Mouse (Mus musculus): Measurements from ENCODE around the gene Kdm4b. TPM values are rescaled to one million over a fixed set of nuclear protein-coding genes. Genes with fewer than 3 reads are reported as not detected.

Kdm4b gene
- polyA plus RNA-seq, 1 experiment, result 11.5 TPM

GRCm38 (mm10) chr17:56281193-56281592 is 44.7 kb upstream of the Kdm4b start:
- Histone ChIP-seq H3K36me3 (ENCODE audit: control insufficient read depth, insufficient read depth, low read length, poor library complexity, severe bottlenecking) (peaks cover 21% of the 10 kb centered on the region), H3K9ac (ENCODE audit: low read depth, poor library complexity, severe bottlenecking) (no peak overlapping the region), H3K4me3 (ENCODE audit: low read depth, low read length) (no peak overlapping the region), H3K4me1 (ENCODE audit: control insufficient read depth, insufficient read depth, low read length) (peaks cover 3% of the 10 kb centered on the region), H3K9me3 (replicated peaks; ENCODE audit: control insufficient read depth, insufficient read depth, low read length, poor library complexity, severe bottlenecking) (no peaks in the 10 kb centered on the region), H3K27me3 (ENCODE audit: control insufficient read depth, insufficient read depth, low read length, poor library complexity, severe bottlenecking) (no peaks in the 10 kb centered on the region), H3K27ac (ENCODE audit: insufficient read depth, low read length) (peak overlapping the region; percentile 40)
- TF ChIP-seq CTCF (IDR thresholded peaks at IDR 0.05; ENCODE audit: low read depth, low read length), result no peak
- TF ChIP-seq EP300 (IDR thresholded peaks at IDR 0.05; ENCODE audit: insufficient read depth, low read depth, low read length), result no peak
- no peak for TF ChIP-seq POLR2A (IDR thresholded peaks at IDR 0.05; ENCODE audit: insufficient read depth, low read length)

- Histone ChIP-seq H3K4me1 (ENCODE audit: control insufficient read depth, insufficient read depth, low read length) (peaks cover 3% of the 10 kb centered on the region), H3K9ac (ENCODE audit: low read depth, poor library complexity, severe bottlenecking) (no peak overlapping the region), H3K36me3 (ENCODE audit: control insufficient read depth, insufficient read depth, low read length, poor library complexity, severe bottlenecking) (peaks cover 25% of the 10 kb centered on the region), H3K9me3 (replicated peaks; ENCODE audit: control insufficient read depth, insufficient read depth, low read length, poor library complexity, severe bottlenecking) (no peaks in the 10 kb centered on the region), H3K4me3 (ENCODE audit: low read depth, low read length) (no peak overlapping the region), H3K27me3 (ENCODE audit: control insufficient read depth, insufficient read depth, low read length, poor library complexity, severe bottlenecking) (no peaks in the 10 kb centered on the region), H3K27ac (ENCODE audit: insufficient read depth, low read length) (no peak overlapping the region)
- no peak for TF ChIP-seq EP300 (IDR thresholded peaks at IDR 0.05; ENCODE audit: insufficient read depth, low read depth, low read length)
- TF ChIP-seq CTCF (IDR thresholded peaks at IDR 0.05; ENCODE audit: low read depth, low read length), result no peak
- no peak for TF ChIP-seq POLR2A (IDR thresholded peaks at IDR 0.05; ENCODE audit: insufficient read depth, low read length)
Observed at GRCm38 (mm10) chr17:56282802-56283201, 43.1 kb upstream of the Kdm4b start.

- Histone ChIP-seq H3K9me3 (replicated peaks; ENCODE audit: control insufficient read depth, insufficient read depth, low read length, poor library complexity, severe bottlenecking) (no peaks in the 10 kb centered on the region), H3K36me3 (ENCODE audit: control insufficient read depth, insufficient read depth, low read length, poor library complexity, severe bottlenecking) (peaks cover 21% of the 10 kb centered on the region), H3K27me3 (ENCODE audit: control insufficient read depth, insufficient read depth, low read length, poor library complexity, severe bottlenecking) (no peaks in the 10 kb centered on the region), H3K4me3 (ENCODE audit: low read depth, low read length) (no peak overlapping the region), H3K4me1 (ENCODE audit: control insufficient read depth, insufficient read depth, low read length) (peaks cover 3% of the 10 kb centered on the region), H3K9ac (ENCODE audit: low read depth, poor library complexity, severe bottlenecking) (no peak overlapping the region), H3K27ac (ENCODE audit: insufficient read depth, low read length) (no peak overlapping the region)
- TF ChIP-seq POLR2A (IDR thresholded peaks at IDR 0.05; ENCODE audit: insufficient read depth, low read length), result no peak
- no peak for TF ChIP-seq EP300 (IDR thresholded peaks at IDR 0.05; ENCODE audit: insufficient read depth, low read depth, low read length)
- no peak for TF ChIP-seq CTCF (IDR thresholded peaks at IDR 0.05; ENCODE audit: low read depth, low read length)
Observed at GRCm38 (mm10) chr17:56283316-56283715, 42.5 kb upstream of the Kdm4b start.

- Histone ChIP-seq H3K27me3 (ENCODE audit: control insufficient read depth, insufficient read depth, low read length, poor library complexity, severe bottlenecking) (no peaks in the 10 kb centered on the region), H3K4me3 (ENCODE audit: low read depth, low read length) (no peak overlapping the region), H3K4me1 (ENCODE audit: control insufficient read depth, insufficient read depth, low read length) (no peaks in the 10 kb centered on the region), H3K27ac (ENCODE audit: insufficient read depth, low read length) (no peak overlapping the region), H3K9me3 (replicated peaks; ENCODE audit: control insufficient read depth, insufficient read depth, low read length, poor library complexity, severe bottlenecking) (no peaks in the 10 kb centered on the region), H3K36me3 (ENCODE audit: control insufficient read depth, insufficient read depth, low read length, poor library complexity, severe bottlenecking) (peaks cover 19% of the 10 kb centered on the region), H3K9ac (ENCODE audit: low read depth, poor library complexity, severe bottlenecking) (no peak overlapping the region)
- TF ChIP-seq EP300 (IDR thresholded peaks at IDR 0.05; ENCODE audit: insufficient read depth, low read depth, low read length), result no peak
- TF ChIP-seq POLR2A (IDR thresholded peaks at IDR 0.05; ENCODE audit: insufficient read depth, low read length), result no peak
- TF ChIP-seq CTCF (IDR thresholded peaks at IDR 0.05; ENCODE audit: low read depth, low read length), result no peak
Observed at GRCm38 (mm10) chr17:56285995-56286394, 39.9 kb upstream of the Kdm4b start.

- Histone ChIP-seq H3K27me3 (ENCODE audit: control insufficient read depth, insufficient read depth, low read length, poor library complexity, severe bottlenecking) (no peaks in the 10 kb centered on the region), H3K9me3 (replicated peaks; ENCODE audit: control insufficient read depth, insufficient read depth, low read length, poor library complexity, severe bottlenecking) (no peaks in the 10 kb centered on the region), H3K4me1 (ENCODE audit: control insufficient read depth, insufficient read depth, low read length) (peaks cover 9% of the 10 kb centered on the region), H3K4me3 (ENCODE audit: low read depth, low read length) (peak overlapping the region; percentile 41), H3K27ac (ENCODE audit: insufficient read depth, low read length) (peak overlapping the region; percentile 89), H3K36me3 (ENCODE audit: control insufficient read depth, insufficient read depth, low read length, poor library complexity, severe bottlenecking) (peaks cover 19% of the 10 kb centered on the region), H3K9ac (ENCODE audit: low read depth, poor library complexity, severe bottlenecking) (0 out of 2 replicates have a peak overlapping the region, but pooled peaks have one; percentile 22)
- TF ChIP-seq EP300 (IDR thresholded peaks at IDR 0.05; ENCODE audit: insufficient read depth, low read depth, low read length), result peak; percentile 66; the same call in 1 of the 2 replicates
- no peak for TF ChIP-seq POLR2A (IDR thresholded peaks at IDR 0.05; ENCODE audit: insufficient read depth, low read length)
Observed at GRCm38 (mm10) chr17:56287830-56288229, 38.0 kb upstream of the Kdm4b start.

GRCm38 (mm10) chr17:56288866-56289265 is 37.0 kb upstream of the Kdm4b start:
- no peaks in the 10 kb centered on the region for H3K9me3 ChIP-seq (replicated peaks; ENCODE audit: control insufficient read depth, insufficient read depth, low read length, poor library complexity, severe bottlenecking)
- H3K4me3 ChIP-seq (ENCODE audit: low read depth, low read length), result peak overlapping the region; percentile 80
- H3K27me3 ChIP-seq (ENCODE audit: control insufficient read depth, insufficient read depth, low read length, poor library complexity, severe bottlenecking), result no peaks in the 10 kb centered on the region
- no peak for TF ChIP-seq CTCF (IDR thresholded peaks at IDR 0.05; ENCODE audit: low read depth, low read length)
- TF ChIP-seq POLR2A (IDR thresholded peaks at IDR 0.05; ENCODE audit: insufficient read depth, low read length), result no peak
- no peak for TF ChIP-seq EP300 (IDR thresholded peaks at IDR 0.05; ENCODE audit: insufficient read depth, low read depth, low read length)
- H3K27ac ChIP-seq (ENCODE audit: insufficient read depth, low read length), result peak overlapping the region; percentile 89
- peaks cover 9% of the 10 kb centered on the region for H3K4me1 ChIP-seq (ENCODE audit: control insufficient read depth, insufficient read depth, low read length)
- peaks cover 19% of the 10 kb centered on the region for H3K36me3 ChIP-seq (ENCODE audit: control insufficient read depth, insufficient read depth, low read length, poor library complexity, severe bottlenecking)
- H3K9ac ChIP-seq (ENCODE audit: low read depth, poor library complexity, severe bottlenecking), result peak overlapping the region; percentile 57

Data from ES-Bruce4 (cell line).